18 mouse cellular contexts compared by ENCODE assay signal in genomic region chr12:24897354-24897753, GRCm38 (mm10).
A peak's percentile ranks its signal among the peaks of the same experiment; 100 is the strongest.
DNase-seq lines count a peak whose midpoint lies in the region; ATAC-seq and TF ChIP-seq lines count a peak whose summit lies in the region.
"Had no signal": no experiment of that assay in that cellular context is flagged by ENCODE, and none has a peak within 500 bp of the region (broad histone marks: within the 10 kb centered on the region; RNA-seq: fewer than 3 reads in every experiment).

No protein-coding gene starts in this region.

- H3K36me3 ChIP-seq in midbrain, embryonic 13.5 days: peaks cover 34% of the 10 kb centered on the region
- peaks cover 15% of the 10 kb centered on the region; the same call in 1 of the 2 replicates for H3K36me3 ChIP-seq in midbrain, postnatal 0 days (ENCODE audit: insufficient read depth, low read length)

- 73% methylated on average over 4 of the region's 4 CpGs for WGBS in midbrain, embryonic 13.5 days
- 56% methylated on average over 4 of the region's 4 CpGs for WGBS in midbrain, postnatal 0 days

- ATAC-seq in midbrain, embryonic 13.5 days: no peak
- ATAC-seq in midbrain, postnatal 0 days (ENCODE audit: low FRiP score): no peak
- ATAC-seq: forebrain, embryonic 16.5 days had no signal

- DNase-seq in kidney, adult 9 months: peak; percentile 21
- no peak for DNase-seq in kidney, postnatal 25 days
- DNase-seq in midbrain, postnatal 0 days (ENCODE audit: low spot score): no peak
- peak; percentile 30 for DNase-seq in kidney, postnatal 14 days
- DNase-seq in liver: no peak
- DNase-seq in lung, postnatal 25 days (ENCODE audit: low spot score): no peak
- DNase-seq: adrenal gland, adult 2 months; adrenal gland, postnatal 25 days; cerebellum, adult 18-20 months; cerebellum, adult 9-11 months; cerebellum, postnatal 36 days; gastrocnemius, postnatal 25 days had no signal

- H3K27me3 ChIP-seq in midbrain, embryonic 13.5 days: no peaks in the 10 kb centered on the region
- H3K27me3 ChIP-seq in midbrain, postnatal 0 days (ENCODE audit: insufficient read depth, low read length): no peaks in the 10 kb centered on the region
- H3K27me3 ChIP-seq: embryonic facial prominence, embryonic 13.5 days; forebrain, embryonic 12.5 days; heart, embryonic 12.5 days had no signal

- H3K27ac ChIP-seq in midbrain, embryonic 13.5 days: 0 out of 2 replicates have a peak overlapping the region, but pooled peaks have one; percentile 25
- H3K27ac ChIP-seq in midbrain, postnatal 0 days (ENCODE audit: low read depth, low read length): no peak overlapping the region
- H3K27ac ChIP-seq: embryonic facial prominence, embryonic 13.5 days; forebrain, embryonic 12.5 days; hindbrain, embryonic 10.5 days had no signal

- no peak overlapping the region for H3K4me3 ChIP-seq in midbrain, embryonic 13.5 days (replicated peaks)
- no peak overlapping the region for H3K4me3 ChIP-seq in midbrain, postnatal 0 days (ENCODE audit: low read depth, low read length)
- H3K4me3 ChIP-seq: embryonic facial prominence, embryonic 13.5 days; forebrain, embryonic 12.5 days; heart, embryonic 12.5 days; hindbrain, embryonic 10.5 days had no signal

- H3K9ac ChIP-seq in midbrain, embryonic 13.5 days (replicated peaks): no peak overlapping the region
- H3K9ac ChIP-seq in midbrain, postnatal 0 days (replicated peaks; ENCODE audit: low read length, poor library complexity, severe bottlenecking): no peak overlapping the region
- H3K9ac ChIP-seq: embryonic facial prominence, embryonic 13.5 days; forebrain, embryonic 12.5 days; heart, embryonic 12.5 days had no signal

- no peaks in the 10 kb centered on the region for H3K9me3 ChIP-seq in midbrain, embryonic 13.5 days
- H3K9me3 ChIP-seq in midbrain, postnatal 0 days (ENCODE audit: low read length): no peaks in the 10 kb centered on the region
- H3K9me3 ChIP-seq: embryonic facial prominence, embryonic 13.5 days; forebrain, embryonic 12.5 days; heart, embryonic 12.5 days; hindbrain, embryonic 10.5 days had no signal

- H3K4me2 ChIP-seq in midbrain, embryonic 13.5 days (replicated peaks): no peak overlapping the region
- no peak overlapping the region for H3K4me2 ChIP-seq in midbrain, postnatal 0 days (ENCODE audit: low read depth, low read length, poor library complexity, severe bottlenecking)
- H3K4me2 ChIP-seq: embryonic facial prominence, embryonic 13.5 days; forebrain, embryonic 12.5 days; heart, embryonic 12.5 days had no signal

- TF ChIP-seq CTCF in midbrain, postnatal 0 days (IDR thresholded peaks at IDR 0.05): no peak

- H3K4me1 ChIP-seq in midbrain, embryonic 13.5 days (replicated peaks): peaks cover 19% of the 10 kb centered on the region
- no peaks in the 10 kb centered on the region for H3K4me1 ChIP-seq in midbrain, postnatal 0 days (ENCODE audit: insufficient read depth, low read length)

Comparison
In these comparisons a context has a peak if more than half of its experiments do, and no peak if none do; other contexts are left out.
1. DNase-seq: peak in kidney, adult 9 months (single experiment) and kidney, postnatal 14 days (single experiment); none in kidney, postnatal 25 days (0 of 2), midbrain, postnatal 0 days (single experiment), liver (single experiment) and lung, postnatal 25 days (single experiment).